Mouse (Mus musculus): Measurements from ENCODE around the gene B130006D01Rik.
A peak's percentile ranks its signal among the peaks of the same experiment; 100 is the strongest.

Gene B130006D01Rik

GRCm38 (mm10) chr11:95723287-95723686 lies at the start of gene B130006D01Rik:
B130006D01Rik (plus strand) TSS chr11:95723587.
- DNase-seq: no peak

DNA sequence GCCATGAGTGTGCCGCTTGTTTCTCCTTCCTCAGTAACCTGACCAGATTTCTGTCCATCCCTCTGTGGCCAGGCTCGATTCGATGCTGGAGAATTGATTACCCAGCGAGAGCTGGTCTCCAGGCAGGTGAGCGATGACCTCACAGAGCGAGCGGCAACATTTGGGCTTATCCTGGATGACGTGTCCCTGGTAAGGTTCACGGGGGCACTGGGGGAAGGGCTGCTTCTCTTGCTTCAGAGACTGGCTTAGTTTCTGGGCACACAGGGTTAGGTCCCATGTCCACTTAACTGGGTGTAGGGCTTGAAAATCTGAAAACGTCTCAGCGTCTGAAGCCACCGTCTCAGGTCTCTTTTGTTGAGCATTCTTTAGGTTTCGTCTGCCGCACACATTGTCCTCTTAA lies 47.9 kb upstream of the B130006D01Rik start:
- no peak for DNase-seq

DNA sequence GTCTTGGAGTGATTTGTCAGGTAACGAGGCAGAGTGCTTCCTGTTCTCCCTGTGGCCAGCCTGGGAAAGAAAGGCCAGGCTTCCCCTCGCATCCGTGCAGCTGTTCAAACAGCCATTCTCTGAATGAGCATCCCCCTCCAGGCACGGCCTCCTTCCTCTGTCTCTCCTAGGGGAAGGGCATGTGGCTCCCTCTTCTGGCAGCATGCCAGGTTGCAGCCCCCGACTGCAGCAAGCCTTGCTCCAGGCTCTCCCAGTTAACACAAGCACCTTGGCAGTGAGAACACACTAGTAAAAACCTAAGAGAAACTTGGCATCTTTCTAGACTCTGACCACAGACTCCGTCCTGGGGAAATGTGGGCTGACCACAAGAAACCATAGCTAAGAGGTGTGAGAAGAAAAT lies 47.1 kb upstream of the B130006D01Rik start:
- DNase-seq: no peak

GRCm38 (mm10) chr11:95677925-95678701 lies 45.3 kb upstream of the B130006D01Rik start:
- no peak for DNase-seq

GRCm38 (mm10) chr11:95681995-95682601 lies 41.3 kb upstream of the B130006D01Rik start:
- DNase-seq: no peak

DNA sequence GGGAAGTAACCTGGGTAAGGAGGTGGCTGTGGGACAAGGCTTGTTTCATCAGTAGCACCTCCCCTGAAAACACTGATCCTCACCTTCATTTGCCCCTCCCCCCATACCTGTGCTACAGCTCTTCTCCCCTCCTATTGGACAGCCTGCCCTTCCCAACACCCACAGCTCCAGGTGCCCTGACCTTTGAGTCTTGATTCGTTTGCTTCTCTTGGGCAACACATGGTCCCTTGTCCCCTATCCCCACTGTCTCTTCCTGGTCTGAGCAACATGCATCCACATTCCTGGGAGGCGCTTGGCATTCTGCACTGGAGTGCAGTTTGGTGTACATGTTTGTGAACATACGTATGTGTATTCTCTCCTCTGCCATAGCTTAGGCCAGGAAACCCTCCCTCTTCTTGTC lies 40.4 kb upstream of the B130006D01Rik start:
- DNase-seq: no peak

- DNase-seq: peak; percentile 67
Measured at GRCm38 (mm10) chr11:95686031-95686430, 37.4 kb upstream of the B130006D01Rik start.

DNA sequence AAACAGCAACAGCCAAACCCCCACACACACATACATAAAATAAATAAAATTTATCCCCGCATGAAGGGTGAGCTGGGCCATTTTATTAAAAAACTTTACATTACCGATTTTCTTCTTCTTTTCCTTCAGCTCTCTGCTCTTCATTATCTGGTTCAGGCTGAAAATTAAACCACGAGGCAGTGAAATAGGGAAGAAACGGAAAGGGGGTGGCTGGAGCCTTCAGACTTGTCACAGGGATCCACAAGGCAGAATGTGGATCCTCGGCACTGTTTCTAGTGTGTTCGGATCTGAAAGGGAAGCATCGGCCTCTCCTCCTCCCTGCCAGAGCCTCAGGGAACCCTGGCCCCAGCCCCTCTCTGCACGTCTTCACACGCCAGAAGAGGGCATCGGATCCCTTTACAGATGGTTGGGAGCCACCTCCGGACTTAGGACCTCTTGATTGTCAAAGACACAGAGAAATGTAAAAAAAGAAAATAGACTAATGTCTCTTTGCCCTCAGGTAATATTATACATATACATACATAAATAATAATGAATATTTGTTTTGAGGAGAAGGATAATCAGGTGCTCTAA lies 36.2 kb upstream of the B130006D01Rik start:
- DNase-seq: no peak

- DNase-seq: no peak
Measured at GRCm38 (mm10) chr11:95688515-95688914, 34.9 kb upstream of the B130006D01Rik start.

DNA sequence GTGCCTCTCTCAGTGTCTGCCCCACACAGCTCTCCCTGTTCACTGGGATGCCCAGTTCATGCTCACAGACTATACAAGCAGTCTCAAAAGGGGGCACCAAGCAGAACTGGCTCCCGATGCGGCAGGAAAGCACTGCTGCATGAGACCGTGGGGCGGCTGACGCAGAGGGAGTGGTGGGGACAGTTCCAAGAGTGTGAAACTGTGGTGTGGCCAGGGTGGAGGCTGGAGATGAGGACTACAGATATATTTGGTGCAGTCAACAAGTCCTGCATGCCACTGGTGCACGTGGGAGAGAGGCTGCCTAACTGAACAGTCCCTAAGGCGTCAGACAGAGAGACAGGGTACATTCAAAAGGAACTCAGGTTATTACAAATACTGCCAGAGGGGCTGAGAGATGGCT lies 34.4 kb upstream of the B130006D01Rik start:
- no peak for DNase-seq

GRCm38 (mm10) chr11:95689544-95689943 lies 33.8 kb upstream of the B130006D01Rik start:
- DNase-seq: no peak

DNA sequence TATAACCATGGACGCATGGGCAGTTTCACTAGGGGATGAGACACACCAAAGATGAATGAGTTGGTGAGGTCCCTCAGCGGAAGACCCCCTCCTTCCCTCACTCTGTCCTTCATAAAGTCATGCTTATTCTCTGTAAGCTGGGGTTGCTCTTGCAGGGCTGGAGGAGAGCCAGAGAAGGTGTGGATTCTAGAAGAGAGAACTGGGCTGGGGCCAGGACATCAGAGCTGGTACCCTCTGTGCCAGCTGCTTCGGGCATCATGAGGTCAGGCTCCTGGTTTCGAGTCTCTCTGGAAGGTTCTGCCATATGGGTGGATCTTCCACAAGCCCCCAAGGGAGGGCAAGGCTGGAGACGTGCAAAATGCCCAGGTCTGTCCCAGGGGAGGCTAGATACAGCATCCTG lies 24.8 kb upstream of the B130006D01Rik start:
- DNase-seq: no peak

GRCm38 (mm10) chr11:95700778-95701739 lies 22.3 kb upstream of the B130006D01Rik start:
- no peak for DNase-seq

GRCm38 (mm10) chr11:95704032-95704969 lies 19.1 kb upstream of the B130006D01Rik start:
- DNase-seq: no peak

DNA sequence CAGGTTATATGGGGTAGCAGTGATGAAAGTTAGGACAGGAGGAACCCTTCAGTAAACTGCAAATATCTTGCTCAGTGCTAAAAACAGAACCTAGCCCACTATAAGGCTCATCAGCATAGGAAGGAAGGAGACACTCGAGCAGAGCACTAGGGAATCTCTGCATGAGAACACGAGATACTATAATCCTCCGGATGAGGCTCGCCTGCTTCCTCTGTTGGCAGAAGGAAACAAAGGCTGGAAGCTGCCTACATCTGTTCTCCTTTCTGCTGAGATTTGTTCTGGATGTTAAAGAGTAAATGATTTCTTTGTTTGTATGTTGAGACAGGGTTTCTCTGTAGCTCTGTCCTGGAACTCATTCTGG lies 18.4 kb upstream of the B130006D01Rik start:
- DNase-seq: no peak

DNA sequence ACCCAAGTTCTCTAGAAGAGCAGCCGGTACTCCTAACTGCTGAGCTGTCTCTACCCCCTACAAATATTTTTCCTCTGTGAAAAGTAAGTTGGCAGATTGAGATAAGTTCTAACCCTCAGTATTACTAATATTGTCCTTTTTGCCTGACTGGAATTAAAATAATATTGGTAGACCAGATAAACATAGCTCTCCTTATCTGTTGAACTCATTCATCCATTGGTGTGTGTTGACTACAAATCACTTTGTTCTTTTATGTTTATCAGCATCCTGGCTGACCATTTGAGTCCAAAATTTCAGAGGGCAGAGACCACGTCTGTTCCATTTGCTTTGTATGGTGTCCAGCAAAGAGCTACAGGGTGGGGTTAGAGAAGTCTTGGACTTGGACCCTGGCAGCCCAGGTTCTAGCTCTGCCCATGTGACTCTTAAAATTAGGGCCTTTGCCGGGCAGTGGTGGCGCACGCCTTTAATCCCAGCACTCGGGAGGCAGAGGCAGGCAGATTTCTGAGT lies 13.8 kb upstream of the B130006D01Rik start:
- DNase-seq: no peak

GRCm38 (mm10) chr11:95710478-95710877 lies 12.9 kb upstream of the B130006D01Rik start:
- no peak for DNase-seq

DNA sequence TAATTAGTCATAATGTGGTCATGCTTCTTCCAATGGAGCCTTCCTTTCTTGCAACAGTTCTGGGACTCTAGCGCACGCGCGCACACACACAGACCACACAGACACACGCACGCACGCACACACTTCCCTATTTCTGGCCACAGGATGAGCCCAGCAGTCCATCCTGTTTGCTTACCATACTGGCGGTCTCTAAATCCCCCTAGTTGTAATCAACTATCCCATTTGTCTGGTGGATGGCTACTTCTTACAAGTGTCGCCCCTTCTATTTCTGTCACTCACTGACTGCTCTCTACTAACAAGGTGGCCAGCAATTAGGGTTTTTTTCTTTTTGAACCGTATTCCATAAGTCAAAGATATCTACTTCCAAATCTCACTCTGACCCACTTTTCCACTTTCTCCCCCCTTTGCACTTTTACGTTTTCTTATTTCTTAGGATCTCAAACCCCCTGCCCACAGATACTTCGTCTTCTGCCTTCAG lies 11.3 kb upstream of the B130006D01Rik start:
- peak; percentile 20 for DNase-seq

- peak; percentile 94 for DNase-seq
Measured at GRCm38 (mm10) chr11:95712563-95713224, 10.7 kb upstream of the B130006D01Rik start, which contains the start of gene Zfp652. Zfp652 (plus strand) TSS chr11:95712673.

DNA sequence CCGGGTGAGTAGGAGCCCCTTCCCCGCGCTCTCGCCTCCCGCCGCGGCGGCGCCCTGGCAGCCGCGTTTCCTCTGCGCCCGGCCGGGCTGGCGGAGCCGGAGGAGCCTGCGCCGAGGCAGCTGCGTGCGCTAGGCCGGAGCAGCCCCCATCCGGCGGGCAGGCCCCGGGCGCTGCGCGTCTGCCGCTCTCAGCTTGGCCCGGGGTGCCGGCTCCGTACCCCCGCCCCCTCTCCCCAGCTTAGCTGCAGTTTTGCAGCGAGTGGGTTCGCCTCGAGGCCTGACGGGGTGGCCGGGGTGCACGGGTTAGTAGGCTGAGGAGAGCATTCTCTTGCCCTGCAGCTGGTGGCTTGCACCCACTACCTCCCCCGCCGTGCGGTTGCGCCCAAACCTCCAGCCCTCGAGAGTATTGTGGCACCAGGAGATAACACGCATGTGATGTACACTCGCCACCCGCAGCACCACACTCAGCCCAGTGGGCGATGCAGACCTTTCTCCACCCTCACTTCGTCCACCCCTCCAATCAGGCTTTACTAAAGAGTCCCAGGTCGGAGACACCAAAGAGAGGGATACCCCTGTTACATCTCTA lies 10.1 kb upstream of the B130006D01Rik start:
- peak; percentile 50 for DNase-seq

Data from cerebellum, adult 11 months (tissue).